Mouse (Mus musculus): ENCODE results near the gene Mpi. TPM values are rescaled to one million over a fixed set of nuclear protein-coding genes. Genes with fewer than 3 reads are reported as not detected.

Mpi gene
- polyA plus RNA-seq, 1 experiment from 2014 or later: 49.0 TPM

Other genes starting within 250 kb of the Mpi start
- 26.4 and 28.7 TPM in 2 replicates for gene Ppcdc, start 112.6 kb downstream of the Mpi start, polyA plus RNA-seq (2015; fragmentation: Nextera tagmentation; extraction: Ambion mirVana)
- 28.5 and 31.0 TPM in 2 replicates for gene Scamp5, start 84.7 kb downstream of the Mpi start, polyA plus RNA-seq (2015; fragmentation: Nextera tagmentation; extraction: Ambion mirVana)
- 4.8 and 5.3 TPM in 2 replicates for gene Rpp25, start 48.7 kb downstream of the Mpi start, polyA plus RNA-seq (2015; fragmentation: Nextera tagmentation; extraction: Ambion mirVana)
- gene Cox5a, start 31.5 kb downstream of the Mpi start, polyA plus RNA-seq (2015; fragmentation: Nextera tagmentation; extraction: Ambion mirVana): 586 and 601 TPM in 2 replicates
- 17.9 and 19.1 TPM in 2 replicates for gene Fam219b, start 15.2 kb downstream of the Mpi start, polyA plus RNA-seq (2015; fragmentation: Nextera tagmentation; extraction: Ambion mirVana)
- 98.7 and 105 TPM in 2 replicates for gene Scamp2, start 8.2 kb upstream of the Mpi start, polyA plus RNA-seq (2015; fragmentation: Nextera tagmentation; extraction: Ambion mirVana)
- gene Ulk3, start 36.7 kb upstream of the Mpi start, polyA plus RNA-seq (2015; fragmentation: Nextera tagmentation; extraction: Ambion mirVana): 21.6 and 22.3 TPM in 2 replicates
- gene Cplx3, start 53.5 kb upstream of the Mpi start, polyA plus RNA-seq (2015; fragmentation: Nextera tagmentation; extraction: Ambion mirVana): not detected in 2 replicates
- gene Lman1l, start 68.0 kb upstream of the Mpi start, polyA plus RNA-seq (2015; fragmentation: Nextera tagmentation; extraction: Ambion mirVana): not detected in 2 replicates
- 26.6 and 27.9 TPM in 2 replicates for gene Csk, start 100.9 kb upstream of the Mpi start, polyA plus RNA-seq (2015; fragmentation: Nextera tagmentation; extraction: Ambion mirVana)
- not detected in 2 replicates for gene Cyp1a2, start 130.9 kb upstream of the Mpi start, polyA plus RNA-seq (2015; fragmentation: Nextera tagmentation; extraction: Ambion mirVana)
- gene Cyp1a1, start 135.2 kb upstream of the Mpi start, polyA plus RNA-seq (2015; fragmentation: Nextera tagmentation; extraction: Ambion mirVana): 0.05 TPM in 1 of 2 replicates, not detected in the other
- 28.6 and 32.9 TPM in 2 replicates for gene Edc3, start 155.8 kb upstream of the Mpi start, polyA plus RNA-seq (2015; fragmentation: Nextera tagmentation; extraction: Ambion mirVana)
- gene Clk3, start 213.1 kb upstream of the Mpi start, polyA plus RNA-seq (2015; fragmentation: Nextera tagmentation; extraction: Ambion mirVana): 66.7 and 76.8 TPM in 2 replicates